Mouse (Mus musculus): ENCODE measurements around the gene Dlk1. TPM values are rescaled to one million over a fixed set of nuclear protein-coding genes. Genes with fewer than 3 reads are reported as not detected.

The Dlk1 gene
- polyA plus RNA-seq, 1 experiment from 2014 or later = 559 TPM

- 51% methylated on average over 20 of the region's 20 CpGs for WGBS
- Histone ChIP-seq H3K9ac (no peak overlapping the region), H3K27me3 (no peaks in the 10 kb centered on the region), H3K27ac (peak overlapping the region; percentile 87), H3K4me2 (no peak overlapping the region), H3K9me3 (no peaks in the 10 kb centered on the region), H3K4me1 (peaks cover 17% of the 10 kb centered on the region), H3K4me3 (no peak overlapping the region), H3K36me3 (no peaks in the 10 kb centered on the region)
- peak; percentile 79 for ATAC-seq (ENCODE audit: borderline replicate concordance, extremely low read depth, low FRiP score, low TSS enrichment)
These were observed 42.5 kb downstream of the Dlk1 start for GRCm38 (mm10) chr12:109495016-109495644.

GRCm38 (mm10) chr12:109496397-109496796 lies 43.8 kb downstream of the Dlk1 start:
- H3K27ac ChIP-seq = no peak overlapping the region

GRCm38 (mm10) chr12:109500992-109501391 lies 48.4 kb downstream of the Dlk1 start:
- Histone ChIP-seq H3K9me3 (no peaks in the 10 kb centered on the region), H3K4me1 (peaks cover 3% of the 10 kb centered on the region; the same call in 1 of the 2 replicates), H3K4me3 (no peak overlapping the region), H3K27me3 (no peaks in the 10 kb centered on the region), H3K9ac (no peak overlapping the region), H3K27ac (no peak overlapping the region), H3K36me3 (no peaks in the 10 kb centered on the region), H3K4me2 (no peak overlapping the region)
- 39% methylated on average over 4 of the region's 4 CpGs for WGBS
- ATAC-seq (ENCODE audit: borderline replicate concordance, extremely low read depth, low FRiP score, low TSS enrichment) = no peak

More at GRCm38 (mm10) chr12:109496397-109496796, 43.8 kb downstream of the Dlk1 start:
- Histone ChIP-seq H3K4me2 (no peak overlapping the region), H3K9ac (no peak overlapping the region), H3K27me3 (no peaks in the 10 kb centered on the region), H3K4me3 (no peak overlapping the region), H3K4me1 (peaks cover 17% of the 10 kb centered on the region), H3K36me3 (no peaks in the 10 kb centered on the region), H3K9me3 (no peaks in the 10 kb centered on the region)
- WGBS = 61% methylated on average over 6 of the region's 6 CpGs
- ATAC-seq (ENCODE audit: borderline replicate concordance, extremely low read depth, low FRiP score, low TSS enrichment) = no peak

GRCm38 (mm10) chr12:109502360-109503040 lies 49.9 kb downstream of the Dlk1 start:
- Histone ChIP-seq H3K36me3 (no peaks in the 10 kb centered on the region), H3K9me3 (no peaks in the 10 kb centered on the region), H3K4me3 (no peak overlapping the region), H3K4me1 (0 out of 2 replicates have a peak, but pooled peaks cover 3% of the 10 kb centered on the region), H3K27ac (no peak overlapping the region), H3K4me2 (no peak overlapping the region), H3K27me3 (no peaks in the 10 kb centered on the region), H3K9ac (no peak overlapping the region)
- WGBS = 73% methylated on average over 6 of the region's 6 CpGs
- no peak for ATAC-seq (ENCODE audit: borderline replicate concordance, extremely low read depth, low FRiP score, low TSS enrichment)

- no peak overlapping the region for H3K27ac ChIP-seq
These were observed 55.1 kb downstream of the Dlk1 start for GRCm38 (mm10) chr12:109507693-109508092.

GRCm38 (mm10) chr12:109508495-109509454 lies 56.2 kb downstream of the Dlk1 start:
- Histone ChIP-seq H3K4me2 (no peak overlapping the region), H3K9me3 (no peaks in the 10 kb centered on the region), H3K4me3 (no peak overlapping the region), H3K4me1 (peaks cover 45% of the 10 kb centered on the region), H3K36me3 (no peaks in the 10 kb centered on the region), H3K27ac (0 out of 2 replicates have a peak overlapping the region, but pooled peaks have one; percentile 5), H3K27me3 (no peaks in the 10 kb centered on the region; the same call in 1 of the 2 replicates), H3K9ac (no peak overlapping the region)
- ATAC-seq (ENCODE audit: borderline replicate concordance, extremely low read depth, low FRiP score, low TSS enrichment) = no peak
- WGBS = 31% methylated on average over 20 of the region's 20 CpGs

More at GRCm38 (mm10) chr12:109507693-109508092, 55.1 kb downstream of the Dlk1 start:
- no peak overlapping the region for H3K9ac ChIP-seq
- ATAC-seq (ENCODE audit: borderline replicate concordance, extremely low read depth, low FRiP score, low TSS enrichment) = no peak
- no peaks in the 10 kb centered on the region for H3K36me3 ChIP-seq
- H3K4me1 ChIP-seq = peaks cover 38% of the 10 kb centered on the region
- no peaks in the 10 kb centered on the region; the same call in 1 of the 2 replicates for H3K27me3 ChIP-seq
- no peak overlapping the region for H3K4me2 ChIP-seq
- no peak overlapping the region for H3K4me3 ChIP-seq
- 75% methylated on average over 11 of the region's 11 CpGs for WGBS
- H3K9me3 ChIP-seq = no peaks in the 10 kb centered on the region

- H3K9me3 ChIP-seq = no peaks in the 10 kb centered on the region
- no peak overlapping the region for H3K4me3 ChIP-seq
- H3K36me3 ChIP-seq = no peaks in the 10 kb centered on the region
- H3K9ac ChIP-seq = no peak overlapping the region
- ATAC-seq (ENCODE audit: borderline replicate concordance, extremely low read depth, low FRiP score, low TSS enrichment) = no peak
- H3K27ac ChIP-seq = 0 out of 2 replicates have a peak overlapping the region, but pooled peaks have one; percentile 18
- H3K4me2 ChIP-seq = no peak overlapping the region
- 53% methylated on average over 9 of the region's 9 CpGs for WGBS
- no peaks in the 10 kb centered on the region; the same call in 1 of the 2 replicates for H3K27me3 ChIP-seq
- peaks cover 45% of the 10 kb centered on the region for H3K4me1 ChIP-seq
These were observed 57.0 kb downstream of the Dlk1 start for GRCm38 (mm10) chr12:109509531-109510137.

GRCm38 (mm10) chr12:109510247-109510646 lies 57.6 kb downstream of the Dlk1 start:
- H3K36me3 ChIP-seq = no peaks in the 10 kb centered on the region
- H3K9ac ChIP-seq = no peak overlapping the region
- 0 out of 2 replicates have a peak overlapping the region, but pooled peaks have one; percentile 18 for H3K27ac ChIP-seq
- peaks cover 45% of the 10 kb centered on the region for H3K4me1 ChIP-seq
- ATAC-seq (ENCODE audit: borderline replicate concordance, extremely low read depth, low FRiP score, low TSS enrichment) = peak; percentile 25; the same call in 1 of the 2 replicates
- WGBS = 46% methylated on average over 8 of the region's 8 CpGs
- no peaks in the 10 kb centered on the region for H3K9me3 ChIP-seq
- no peaks in the 10 kb centered on the region; the same call in 1 of the 2 replicates for H3K27me3 ChIP-seq
- no peak overlapping the region for H3K4me2 ChIP-seq
- no peak overlapping the region for H3K4me3 ChIP-seq

- 70% methylated on average over 8 of the region's 8 CpGs for WGBS
- Histone ChIP-seq H3K27ac (no peak overlapping the region), H3K36me3 (no peaks in the 10 kb centered on the region), H3K9ac (no peak overlapping the region), H3K4me3 (no peak overlapping the region), H3K4me2 (no peak overlapping the region), H3K9me3 (no peaks in the 10 kb centered on the region), H3K4me1 (peaks cover 45% of the 10 kb centered on the region), H3K27me3 (no peaks in the 10 kb centered on the region; the same call in 1 of the 2 replicates)
- no peak for ATAC-seq (ENCODE audit: borderline replicate concordance, extremely low read depth, low FRiP score, low TSS enrichment)
These were observed 58.8 kb downstream of the Dlk1 start for GRCm38 (mm10) chr12:109511456-109511855.

- no peaks in the 10 kb centered on the region for H3K9me3 ChIP-seq
- H3K27me3 ChIP-seq = no peaks in the 10 kb centered on the region; the same call in 1 of the 2 replicates
- H3K9ac ChIP-seq = no peak overlapping the region
- H3K4me3 ChIP-seq = no peak overlapping the region
- peaks cover 54% of the 10 kb centered on the region for H3K4me1 ChIP-seq
- no peak overlapping the region for H3K4me2 ChIP-seq
- no peak for ATAC-seq (ENCODE audit: borderline replicate concordance, extremely low read depth, low FRiP score, low TSS enrichment)
- no peak overlapping the region for H3K27ac ChIP-seq
- no peaks in the 10 kb centered on the region for H3K36me3 ChIP-seq
- WGBS = 37% methylated on average over 13 of the region's 13 CpGs
These were observed 59.7 kb downstream of the Dlk1 start for GRCm38 (mm10) chr12:109512151-109512907.
